Mouse (Mus musculus) midbrain, embryonic 12.5 days (tissue): ENCODE measurements around the gene Gm4131. TPM values are rescaled to one million over a fixed set of nuclear protein-coding genes. Genes with fewer than 3 reads are reported as not detected.
"Not testable (repeated sequence)": the region's sequence is repeated elsewhere in the genome, so short reads cannot be mapped to it uniquely, and the experiment has no call there.

Experiments
- ATAC-seq: fragments of 200-750 bp; cut with Nextera tagmentation; 2 replicates; pipeline ENCODE4 v1.8.0; 2017; ENCODE audit warnings: low read depth, moderate TSS enrichment, moderate library complexity; ENCODE audit not compliant: low FRiP score
- H3K27ac ChIP-seq: fragments of 300-500 bp; sonication (generic); replicated peaks from 2 replicates; pipeline ENCODE4 v1.5.1; 2016; ENCODE audit warnings: mild to moderate bottlenecking
- H3K27me3 ChIP-seq: fragments of 300-500 bp; sonication (generic); 2 replicates; pipeline ENCODE4 v1.6.1; 2016; ENCODE audit warnings: mild to moderate bottlenecking
- H3K36me3 ChIP-seq: fragments of 300-500 bp; sonication (generic); 2 replicates; pipeline ENCODE4 v1.6.1; 2016
- H3K4me1 ChIP-seq: fragments of 300-500 bp; sonication (generic); 2 replicates; pipeline ENCODE4 v1.6.1; 2016
- H3K4me2 ChIP-seq: fragments of 300-500 bp; sonication (generic); replicated peaks from 2 replicates; pipeline ENCODE4 v1.6.1; 2016; ENCODE audit warnings: mild to moderate bottlenecking, moderate library complexity
- H3K4me3 ChIP-seq: fragments of 300-500 bp; sonication (generic); 2 replicates; pipeline ENCODE4 v1.5.1; 2016; ENCODE audit warnings: mild to moderate bottlenecking
- H3K9ac ChIP-seq: fragments of 300-500 bp; sonication (generic); replicated peaks from 2 replicates; pipeline ENCODE4 v1.6.1; 2016; ENCODE audit warnings: mild to moderate bottlenecking, moderate library complexity
- H3K9me3 ChIP-seq: fragments of 300-500 bp; sonication (generic); 2 replicates; pipeline ENCODE4 v1.6.1; 2016; ENCODE audit warnings: mild to moderate bottlenecking
- whole genome bisulfite sequencing: fragments of 180-500 bp; shearing (Covaris S2); methylation state at CpG from one replicate; pipeline ENCODE4 v1.1.7; 2016; 5-methylcytosine and 5-hydroxymethylcytosine counted together
- polyA plus RNA-seq: library from polyadenylated mRNA; unstranded; fragments of >200 nt; fragmentation: Nextera tagmentation; extraction: Ambion mirVana; gene quantifications from 2 replicates; pipeline ENCODE4 v1.2.1, GENCODE M21; 2016

Gene Gm4131
- polyA plus RNA-seq, result not detected in 2 replicates

GRCm38 (mm10) chr14:62566821-62567220 is at the start of gene Gm4131:
TSS of gene Gm4131 (minus strand) at chr14:62566921.
- not testable (repeated sequence) for H3K27ac ChIP-seq, H3K9me3 ChIP-seq, H3K4me3 ChIP-seq, ATAC-seq, H3K36me3 ChIP-seq, H3K4me1 ChIP-seq, H3K4me2 ChIP-seq, H3K9ac ChIP-seq
- WGBS, result 63% methylated on average over 9 of the region's 9 CpGs
- H3K27me3 ChIP-seq, result peaks cover 21% of the 10 kb centered on the region

- no peak for ATAC-seq
- Histone ChIP-seq H3K27me3 (no peaks in the 10 kb centered on the region), H3K9ac (no peak overlapping the region), H3K27ac (no peak overlapping the region), H3K9me3 (no peaks in the 10 kb centered on the region), H3K36me3 (no peaks in the 10 kb centered on the region), H3K4me1 (no peaks in the 10 kb centered on the region), H3K4me3 (no peak overlapping the region), H3K4me2 (no peak overlapping the region)
- 91% methylated on average over 3 of the region's 3 CpGs for WGBS
These were observed 43.2 kb upstream of the Gm4131 start for GRCm38 (mm10) chr14:62609904-62610303.

- Histone ChIP-seq H3K27ac (no peak overlapping the region), H3K4me3 (no peak overlapping the region), H3K9ac (no peak overlapping the region), H3K27me3 (no peaks in the 10 kb centered on the region), H3K4me1 (0 out of 2 replicates have a peak, but pooled peaks cover under 1% of the 10 kb centered on the region), H3K9me3 (no peaks in the 10 kb centered on the region), H3K36me3 (no peaks in the 10 kb centered on the region), H3K4me2 (no peak overlapping the region)
- ATAC-seq, result no peak
- 87% methylated on average over 8 of the region's 8 CpGs for WGBS
These were observed 41.1 kb upstream of the Gm4131 start for GRCm38 (mm10) chr14:62607791-62608196.

- WGBS, result 95% methylated on average over 1 of the region's 1 CpGs
- ATAC-seq, result no peak
- Histone ChIP-seq H3K36me3 (no peaks in the 10 kb centered on the region), H3K27ac (no peak overlapping the region), H3K9ac (no peak overlapping the region), H3K4me1 (peaks cover 18% of the 10 kb centered on the region), H3K27me3 (no peaks in the 10 kb centered on the region), H3K4me2 (no peak overlapping the region), H3K9me3 (no peaks in the 10 kb centered on the region), H3K4me3 (no peak overlapping the region)
These were observed 36.1 kb upstream of the Gm4131 start for GRCm38 (mm10) chr14:62602869-62603268.

GRCm38 (mm10) chr14:62602271-62602670 is 35.5 kb upstream of the Gm4131 start:
- no peak for ATAC-seq

GRCm38 (mm10) chr14:62600109-62600522 is 33.4 kb upstream of the Gm4131 start:
- Histone ChIP-seq H3K4me3 (no peak overlapping the region), H3K27ac (no peak overlapping the region), H3K27me3 (no peaks in the 10 kb centered on the region), H3K4me2 (no peak overlapping the region), H3K9me3 (no peaks in the 10 kb centered on the region), H3K4me1 (peaks cover 18% of the 10 kb centered on the region), H3K9ac (no peak overlapping the region), H3K36me3 (no peaks in the 10 kb centered on the region)
- ATAC-seq, result peak; percentile 44; the same call in 1 of the 2 replicates
- 44% methylated on average over 6 of the region's 6 CpGs for WGBS

More at GRCm38 (mm10) chr14:62602271-62602670, 35.5 kb upstream of the Gm4131 start:
- Histone ChIP-seq H3K27me3 (no peaks in the 10 kb centered on the region), H3K9me3 (no peaks in the 10 kb centered on the region), H3K9ac (no peak overlapping the region), H3K4me1 (peaks cover 18% of the 10 kb centered on the region), H3K4me2 (no peak overlapping the region), H3K27ac (no peak overlapping the region), H3K4me3 (no peak overlapping the region), H3K36me3 (no peaks in the 10 kb centered on the region)
- 68% methylated on average over 1 of the region's 1 CpGs for WGBS

GRCm38 (mm10) chr14:62585338-62585737 is 18.6 kb upstream of the Gm4131 start:
- peak; percentile 70 for ATAC-seq
- Histone ChIP-seq H3K36me3 (no peaks in the 10 kb centered on the region), H3K4me2 (no peak overlapping the region), H3K27ac (peak overlapping the region; percentile 80), H3K27me3 (0 out of 2 replicates have a peak, but pooled peaks cover 4% of the 10 kb centered on the region), H3K4me3 (no peak overlapping the region), H3K9me3 (no peaks in the 10 kb centered on the region), H3K4me1 (peaks cover 52% of the 10 kb centered on the region), H3K9ac (no peak overlapping the region)
- 17% methylated on average over 3 of the region's 3 CpGs for WGBS

GRCm38 (mm10) chr14:62584637-62585036 is 17.9 kb upstream of the Gm4131 start:
- H3K36me3 ChIP-seq, result no peaks in the 10 kb centered on the region
- ATAC-seq, result 0 out of 2 replicates have a peak, but pooled peaks have one; percentile 8
- no peak overlapping the region for H3K4me3 ChIP-seq
- no peak overlapping the region for H3K4me2 ChIP-seq
- peaks cover 52% of the 10 kb centered on the region for H3K4me1 ChIP-seq
- H3K27ac ChIP-seq, result peak overlapping the region; percentile 80
- H3K27me3 ChIP-seq, result 0 out of 2 replicates have a peak, but pooled peaks cover 4% of the 10 kb centered on the region
- peak overlapping the region; percentile 24; the same call in 1 of the 2 replicates for H3K9ac ChIP-seq
- H3K9me3 ChIP-seq, result no peaks in the 10 kb centered on the region

- peak overlapping the region; percentile 80 for H3K27ac ChIP-seq
- H3K27me3 ChIP-seq, result no peaks in the 10 kb centered on the region
- no peaks in the 10 kb centered on the region for H3K9me3 ChIP-seq
- H3K4me1 ChIP-seq, result peaks cover 52% of the 10 kb centered on the region
- H3K4me3 ChIP-seq, result no peak overlapping the region
- no peaks in the 10 kb centered on the region for H3K36me3 ChIP-seq
- H3K9ac ChIP-seq, result no peak overlapping the region
- ATAC-seq, result peak; percentile 45; the same call in 1 of the 2 replicates
- 15% methylated on average over 9 of the region's 9 CpGs for WGBS
- peak overlapping the region; percentile 11; the same call in 1 of the 2 replicates for H3K4me2 ChIP-seq
These were observed 15.0 kb upstream of the Gm4131 start for GRCm38 (mm10) chr14:62581768-62582167.

GRCm38 (mm10) chr14:62580945-62581344 is 14.2 kb upstream of the Gm4131 start:
- H3K36me3 ChIP-seq, result no peaks in the 10 kb centered on the region
- H3K4me3 ChIP-seq, result no peak overlapping the region
- peaks cover 49% of the 10 kb centered on the region for H3K4me1 ChIP-seq
- 82% methylated on average over 3 of the region's 3 CpGs for WGBS
- H3K9ac ChIP-seq, result no peak overlapping the region
- no peaks in the 10 kb centered on the region for H3K27me3 ChIP-seq
- 0 out of 2 replicates have a peak, but pooled peaks have one; percentile 21 for ATAC-seq
- no peaks in the 10 kb centered on the region for H3K9me3 ChIP-seq
- no peak overlapping the region for H3K4me2 ChIP-seq
- peak overlapping the region; percentile 80 for H3K27ac ChIP-seq

- Histone ChIP-seq H3K27ac (no peak overlapping the region), H3K9ac (no peak overlapping the region), H3K36me3 (no peaks in the 10 kb centered on the region), H3K4me3 (no peak overlapping the region), H3K27me3 (no peaks in the 10 kb centered on the region), H3K9me3 (no peaks in the 10 kb centered on the region), H3K4me1 (peaks cover 11% of the 10 kb centered on the region), H3K4me2 (no peak overlapping the region)
- WGBS, result 58% methylated on average over 8 of the region's 8 CpGs
- ATAC-seq, result no peak
These were observed 9.1 kb upstream of the Gm4131 start for GRCm38 (mm10) chr14:62575862-62576261.

- Histone ChIP-seq H3K4me3 (no peak overlapping the region), H3K4me1 (peaks cover 11% of the 10 kb centered on the region), H3K4me2 (no peak overlapping the region), H3K27ac (no peak overlapping the region), H3K36me3 (no peaks in the 10 kb centered on the region), H3K9me3 (no peaks in the 10 kb centered on the region), H3K27me3 (no peaks in the 10 kb centered on the region), H3K9ac (no peak overlapping the region)
- ATAC-seq, result no peak
- 74% methylated on average over 6 of the region's 6 CpGs for WGBS
These were observed 8.2 kb upstream of the Gm4131 start for GRCm38 (mm10) chr14:62574906-62575305.

GRCm38 (mm10) chr14:62573454-62573853 is 6.7 kb upstream of the Gm4131 start:
- WGBS, result 7% methylated on average over 1 of the region's 3 CpGs
- Histone ChIP-seq H3K36me3 (no peaks in the 10 kb centered on the region), H3K27me3 (peaks cover 5% of the 10 kb centered on the region; the same call in 1 of the 2 replicates), H3K27ac (no peak overlapping the region), H3K9me3 (no peaks in the 10 kb centered on the region), H3K4me1 (peaks cover 11% of the 10 kb centered on the region), H3K9ac (no peak overlapping the region), H3K4me3 (no peak overlapping the region), H3K4me2 (no peak overlapping the region)
- no peak for ATAC-seq
